Mouse (Mus musculus): ENCODE results near the gene Hbq1a. TPM values are rescaled to one million over a fixed set of nuclear protein-coding genes. Genes with fewer than 3 reads are reported as not detected.
"Not testable (repeated sequence)": the region's sequence is repeated elsewhere in the genome, so short reads cannot be mapped to it uniquely, and the experiment has no call there.

Gene Hbq1a
- total RNA-seq, 2 experiments from 2014 or later: 21.0 to 28.2 TPM

DNA sequence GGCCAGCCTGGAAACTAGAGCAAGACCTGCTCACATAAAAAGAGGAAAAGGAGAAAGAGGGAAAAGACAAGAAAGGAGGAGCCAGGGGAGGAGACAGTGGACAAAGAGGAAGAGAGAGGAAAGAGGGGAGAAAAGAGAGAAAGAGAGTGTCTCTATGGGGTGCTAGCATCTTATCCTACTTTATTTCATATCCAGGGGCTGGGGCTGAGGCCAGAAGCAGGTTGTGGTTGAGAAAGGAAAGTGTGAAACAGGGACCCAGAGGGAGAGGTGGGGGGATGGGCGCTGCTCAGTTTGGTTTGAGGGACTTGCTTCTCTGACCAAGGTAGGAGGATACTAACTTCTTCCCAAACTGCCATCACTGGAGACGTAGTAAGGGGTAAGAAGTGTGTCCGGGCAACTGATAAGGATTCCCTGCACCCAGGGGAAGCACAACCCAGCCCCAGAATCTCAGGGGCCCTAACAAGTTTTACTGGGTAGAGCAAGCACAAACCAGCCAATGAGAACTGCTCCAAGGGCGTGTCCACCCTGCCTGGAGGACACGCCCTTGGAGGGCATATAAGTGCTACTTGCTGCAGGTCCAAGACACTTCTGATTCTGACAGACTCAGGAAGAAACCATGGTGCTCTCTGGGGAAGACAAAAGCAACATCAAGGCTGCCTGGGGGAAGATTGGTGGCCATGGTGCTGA, 16.6 kb upstream of the Hbq1a start, which contains the start of gene Hba-a1:
Hba-a1 (plus strand) TSS at position 421 of the 687 bp plus-strand sequence.
- peak; percentile 41 for ATAC-seq (replicated peaks; ENCODE audit: low FRiP score, poor library complexity, severe bottlenecking)

DNA sequence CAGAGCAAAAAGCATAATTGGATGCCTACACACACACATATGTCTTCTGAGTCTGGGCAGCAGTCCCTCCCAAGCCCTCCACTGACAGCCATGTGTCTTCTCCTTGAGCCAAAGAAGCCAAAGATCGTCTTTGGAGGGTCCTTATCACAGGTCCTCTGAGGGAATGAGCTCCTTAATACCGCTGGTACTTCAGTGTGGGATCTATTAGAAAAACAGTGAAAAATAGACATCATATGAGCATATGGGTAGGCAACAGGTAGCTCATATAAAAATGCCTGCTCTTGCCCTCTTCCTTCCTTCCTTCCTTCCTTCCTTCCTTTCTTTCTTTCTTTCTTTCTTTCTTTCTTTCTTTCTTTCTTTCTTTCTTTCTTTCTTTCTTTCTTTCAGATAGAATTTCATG, 15.3 kb upstream of the Hbq1a start:
- ATAC-seq (replicated peaks; ENCODE audit: low FRiP score, poor library complexity, severe bottlenecking): peak; percentile 25

DNA sequence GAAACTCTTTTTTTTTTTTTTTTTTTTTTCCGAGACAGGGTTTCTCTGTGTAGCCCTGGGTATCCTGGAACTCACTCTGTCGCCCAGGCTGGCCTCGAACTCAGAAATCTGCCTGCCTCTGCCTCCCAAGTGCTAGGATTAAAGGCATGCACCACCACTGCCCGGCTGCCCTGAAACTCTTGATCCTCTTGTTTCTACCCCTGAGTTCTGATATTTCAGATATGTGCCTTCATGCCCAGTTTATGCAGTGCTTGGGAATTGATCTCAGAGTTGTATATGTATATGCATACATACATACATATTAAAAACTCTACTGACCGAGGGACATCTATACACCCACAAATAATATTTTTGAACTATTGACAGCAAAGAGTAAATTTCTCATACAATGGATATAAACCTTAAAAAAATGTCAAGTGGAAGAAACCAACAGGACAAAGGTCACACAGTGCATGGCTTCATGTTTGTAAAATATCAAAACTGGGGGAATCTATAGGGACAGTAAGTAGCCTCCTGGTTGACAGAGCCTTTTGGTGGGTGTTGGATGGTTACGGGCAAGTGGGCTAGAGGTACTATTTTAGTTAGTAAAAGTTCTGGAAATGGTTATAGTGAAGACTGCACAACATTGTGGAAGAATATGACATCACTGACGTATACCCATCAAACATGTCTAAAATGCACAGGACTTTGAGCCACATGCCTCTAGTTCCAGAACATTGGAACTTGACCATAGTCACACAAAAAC, 14.7 kb upstream of the Hbq1a start:
- peak; percentile 25 for ATAC-seq (replicated peaks; ENCODE audit: low FRiP score, poor library complexity, severe bottlenecking)

DNA sequence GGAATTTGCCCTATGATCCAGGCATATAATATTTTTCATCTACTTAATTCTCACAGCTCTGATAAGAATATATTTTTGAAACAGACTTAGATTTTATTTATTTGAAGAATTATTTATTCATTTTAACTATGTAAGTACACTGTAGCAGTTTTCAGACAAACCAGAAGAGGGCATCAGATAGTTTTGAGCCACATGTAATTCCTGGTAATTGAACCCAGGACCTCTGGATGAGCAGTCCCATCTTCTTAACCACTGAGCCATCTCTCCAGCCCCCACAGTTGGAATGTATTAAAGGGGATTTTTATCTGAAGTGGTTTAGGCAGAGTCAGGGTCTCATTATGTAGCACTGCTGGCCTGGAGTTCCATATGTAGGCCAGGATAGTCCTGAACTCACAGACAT, 14.0 kb upstream of the Hbq1a start:
- not testable (repeated sequence) for ATAC-seq (replicated peaks; ENCODE audit: low FRiP score, poor library complexity, severe bottlenecking)

DNA sequence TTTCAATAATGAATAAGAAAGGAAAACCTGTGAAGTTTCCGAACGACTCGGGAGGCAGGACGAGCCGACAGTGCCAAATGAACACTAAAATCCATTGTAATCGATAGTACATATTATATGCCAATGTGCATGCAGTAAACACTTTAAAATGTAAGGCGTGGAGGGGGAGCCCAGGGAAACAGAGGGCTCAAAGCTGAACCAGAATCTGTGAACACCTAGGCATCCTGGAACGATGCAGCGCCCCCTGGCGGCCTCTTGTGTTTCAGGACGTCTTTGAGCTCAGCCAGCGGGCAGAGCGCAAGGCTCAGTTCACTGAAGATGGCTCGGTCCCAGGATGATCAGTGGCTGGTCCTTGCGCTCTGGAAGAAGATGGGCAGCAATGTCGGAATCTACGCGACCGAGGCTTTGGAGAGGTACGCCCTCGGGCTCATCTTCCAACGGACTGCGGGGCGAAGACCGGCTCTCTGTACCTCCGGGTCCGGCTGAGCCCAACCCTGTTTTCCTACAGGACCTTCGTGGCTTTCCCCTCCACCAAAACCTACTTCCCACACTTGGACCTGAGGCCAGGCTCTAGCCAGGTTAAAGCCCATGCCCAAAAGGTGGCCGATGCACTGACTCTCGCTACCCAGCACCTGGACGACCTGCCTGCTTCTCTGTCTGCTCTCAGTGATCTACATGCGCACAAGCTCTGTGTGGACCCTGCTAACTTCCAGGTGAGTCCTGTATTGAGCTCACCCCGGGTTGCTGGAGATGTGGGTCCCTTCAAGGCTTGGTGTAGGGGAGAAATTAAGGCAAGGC, 13.0 kb upstream of the Hbq1a start, which contains the start of gene Hbq1b:
Hbq1b (plus strand) TSS at position 271 of the 798 bp plus-strand sequence.
- peak; percentile 10 for ATAC-seq (replicated peaks; ENCODE audit: low FRiP score, poor library complexity, severe bottlenecking)

DNA sequence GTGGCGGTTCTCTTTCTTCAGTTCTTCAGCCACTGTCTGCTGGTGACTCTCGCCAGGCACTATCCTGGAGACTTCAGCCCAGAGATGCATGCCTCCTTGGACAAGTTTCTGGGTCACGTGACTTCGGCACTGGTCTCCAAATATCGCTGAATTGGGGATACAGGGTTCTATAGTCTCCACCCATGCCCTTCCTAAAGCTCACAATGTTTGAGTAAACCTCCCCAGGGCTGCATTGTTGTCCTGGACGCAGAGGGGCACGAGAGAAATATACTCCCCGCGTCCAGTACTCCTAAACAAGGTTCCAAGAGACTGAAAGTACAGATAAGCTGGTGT, 12.4 kb upstream of the Hbq1a start:
- no peak for ATAC-seq (replicated peaks; ENCODE audit: low FRiP score, poor library complexity, severe bottlenecking)

DNA sequence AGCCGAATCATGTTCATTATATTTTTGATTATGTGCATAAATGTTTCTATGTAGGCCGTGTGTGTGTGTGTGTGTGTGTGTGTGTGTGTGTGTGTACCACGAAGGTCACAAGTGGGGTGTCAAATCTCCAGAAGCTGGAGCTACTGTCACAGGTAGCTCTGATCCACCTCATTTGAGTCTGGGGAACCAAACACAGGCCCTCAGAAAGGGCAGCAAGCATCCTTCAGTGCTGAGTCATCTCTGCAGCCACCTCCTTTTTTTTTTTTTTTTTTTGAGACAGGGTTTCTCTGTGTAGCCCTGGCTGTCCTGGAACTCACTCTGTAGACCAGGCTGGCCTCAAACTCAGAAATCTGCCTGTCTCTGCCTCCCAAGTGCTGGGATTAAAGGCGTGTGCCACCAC, 7.0 kb upstream of the Hbq1a start:
- not testable (repeated sequence) for ATAC-seq (replicated peaks; ENCODE audit: low FRiP score, poor library complexity, severe bottlenecking)

DNA sequence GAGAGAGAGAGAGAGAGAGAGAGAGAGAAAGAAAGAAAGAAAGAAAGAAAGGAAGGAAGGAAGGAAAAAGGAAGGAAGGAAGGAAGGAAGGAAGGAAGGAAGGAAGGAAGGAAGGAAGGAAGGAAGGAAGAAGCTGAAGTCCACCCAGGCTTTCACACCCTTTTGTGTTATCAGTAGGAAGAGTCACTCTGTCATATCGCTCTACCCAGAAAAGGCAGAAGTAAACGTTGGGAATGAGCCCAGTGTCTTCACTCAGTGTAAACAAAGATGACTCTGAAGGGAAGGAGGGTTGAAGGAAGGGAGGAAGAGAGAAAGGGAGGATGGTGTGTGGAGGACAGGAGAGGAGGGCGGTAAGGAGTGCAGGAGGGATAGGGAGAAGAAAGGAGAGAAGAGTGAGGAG, 6.4 kb upstream of the Hbq1a start:
- peak; percentile 17 for ATAC-seq (replicated peaks; ENCODE audit: low FRiP score, poor library complexity, severe bottlenecking)

DNA sequence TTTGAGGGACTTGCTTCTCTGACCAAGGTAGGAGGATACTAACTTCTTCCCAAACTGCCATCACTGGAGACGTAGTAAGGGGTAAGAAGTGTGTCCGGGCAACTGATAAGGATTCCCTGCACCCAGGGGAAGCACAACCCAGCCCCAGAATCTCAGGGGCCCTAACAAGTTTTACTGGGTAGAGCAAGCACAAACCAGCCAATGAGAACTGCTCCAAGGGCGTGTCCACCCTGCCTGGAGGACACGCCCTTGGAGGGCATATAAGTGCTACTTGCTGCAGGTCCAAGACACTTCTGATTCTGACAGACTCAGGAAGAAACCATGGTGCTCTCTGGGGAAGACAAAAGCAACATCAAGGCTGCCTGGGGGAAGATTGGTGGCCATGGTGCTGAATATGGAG, 3.7 kb upstream of the Hbq1a start, which contains the start of gene Hba-a2:
Hba-a2 (plus strand) TSS at position 287 of the 400 bp plus-strand sequence.
- peak; percentile 46 for ATAC-seq (replicated peaks; ENCODE audit: low FRiP score, poor library complexity, severe bottlenecking)

DNA sequence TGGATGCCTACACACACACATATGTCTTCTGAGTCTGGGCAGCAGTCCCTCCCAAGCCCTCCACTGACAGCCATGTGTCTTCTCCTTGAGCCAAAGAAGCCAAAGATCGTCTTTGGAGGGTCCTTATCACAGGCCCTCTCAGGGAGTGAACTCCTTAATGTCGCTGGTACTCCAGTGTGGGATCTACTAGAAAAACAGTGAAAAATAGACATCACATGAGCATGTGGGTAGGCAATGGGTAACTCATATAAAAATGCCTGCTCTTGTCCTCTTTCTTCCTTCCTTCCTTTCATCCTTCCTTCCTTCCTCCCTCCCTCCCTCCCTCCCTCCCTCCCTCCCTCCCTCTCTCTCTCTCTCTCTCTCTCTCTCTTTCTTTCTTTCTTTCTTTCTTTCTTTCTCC, 2.5 kb upstream of the Hbq1a start:
- peak; percentile 21 for ATAC-seq (replicated peaks; ENCODE audit: low FRiP score, poor library complexity, severe bottlenecking)

DNA sequence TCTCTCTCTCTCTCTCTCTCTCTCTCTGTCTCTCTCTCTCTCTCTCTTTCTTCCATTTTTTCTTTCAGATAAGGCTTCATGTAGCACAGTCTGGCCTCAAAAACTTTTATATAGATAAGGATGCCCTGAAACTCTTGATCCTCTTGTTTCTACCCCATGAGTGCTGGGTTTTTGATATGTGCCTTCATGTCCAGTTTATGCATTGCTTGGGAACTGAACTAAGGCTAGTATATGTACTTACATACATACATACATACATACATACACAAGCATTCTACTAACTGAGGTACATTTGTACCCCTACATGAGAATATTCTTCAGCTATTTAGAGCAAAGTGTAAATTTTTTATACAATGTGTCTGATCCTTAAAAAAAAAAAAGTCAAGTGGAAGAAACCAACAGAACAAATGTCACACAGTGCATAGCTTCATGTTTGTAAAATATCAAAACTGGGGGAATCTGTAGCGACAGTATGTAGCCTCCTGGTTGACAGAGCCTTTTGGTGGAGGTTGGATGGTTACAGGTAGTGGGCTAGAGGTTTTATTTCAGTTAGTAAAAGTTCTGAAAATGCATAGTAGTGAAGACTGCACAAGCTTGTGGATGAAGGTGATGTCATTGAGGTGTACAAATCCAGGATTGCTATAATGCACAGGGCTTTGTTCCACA, 1.9 kb upstream of the Hbq1a start:
- peak; percentile 19 for ATAC-seq (replicated peaks; ENCODE audit: low FRiP score, poor library complexity, severe bottlenecking)

DNA sequence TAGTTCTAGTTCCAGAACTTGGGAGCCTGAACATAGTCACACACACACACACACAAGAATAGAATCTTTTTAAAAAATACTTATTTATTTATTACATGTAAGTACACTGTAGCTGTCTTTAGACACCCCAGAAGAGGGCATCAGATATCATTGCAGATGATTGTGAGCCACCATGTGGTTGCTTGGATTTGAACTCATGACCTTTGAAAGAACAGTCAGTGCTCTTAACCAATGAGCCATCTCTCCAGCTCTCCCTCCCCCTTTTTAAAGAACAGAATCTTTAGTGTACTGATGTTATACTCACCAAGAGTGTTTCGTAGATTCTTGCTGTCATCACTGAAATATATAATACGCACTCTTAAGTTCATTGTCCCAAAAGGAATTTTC, 1.3 kb upstream of the Hbq1a start:
- ATAC-seq (replicated peaks; ENCODE audit: low FRiP score, poor library complexity, severe bottlenecking): no peak

DNA sequence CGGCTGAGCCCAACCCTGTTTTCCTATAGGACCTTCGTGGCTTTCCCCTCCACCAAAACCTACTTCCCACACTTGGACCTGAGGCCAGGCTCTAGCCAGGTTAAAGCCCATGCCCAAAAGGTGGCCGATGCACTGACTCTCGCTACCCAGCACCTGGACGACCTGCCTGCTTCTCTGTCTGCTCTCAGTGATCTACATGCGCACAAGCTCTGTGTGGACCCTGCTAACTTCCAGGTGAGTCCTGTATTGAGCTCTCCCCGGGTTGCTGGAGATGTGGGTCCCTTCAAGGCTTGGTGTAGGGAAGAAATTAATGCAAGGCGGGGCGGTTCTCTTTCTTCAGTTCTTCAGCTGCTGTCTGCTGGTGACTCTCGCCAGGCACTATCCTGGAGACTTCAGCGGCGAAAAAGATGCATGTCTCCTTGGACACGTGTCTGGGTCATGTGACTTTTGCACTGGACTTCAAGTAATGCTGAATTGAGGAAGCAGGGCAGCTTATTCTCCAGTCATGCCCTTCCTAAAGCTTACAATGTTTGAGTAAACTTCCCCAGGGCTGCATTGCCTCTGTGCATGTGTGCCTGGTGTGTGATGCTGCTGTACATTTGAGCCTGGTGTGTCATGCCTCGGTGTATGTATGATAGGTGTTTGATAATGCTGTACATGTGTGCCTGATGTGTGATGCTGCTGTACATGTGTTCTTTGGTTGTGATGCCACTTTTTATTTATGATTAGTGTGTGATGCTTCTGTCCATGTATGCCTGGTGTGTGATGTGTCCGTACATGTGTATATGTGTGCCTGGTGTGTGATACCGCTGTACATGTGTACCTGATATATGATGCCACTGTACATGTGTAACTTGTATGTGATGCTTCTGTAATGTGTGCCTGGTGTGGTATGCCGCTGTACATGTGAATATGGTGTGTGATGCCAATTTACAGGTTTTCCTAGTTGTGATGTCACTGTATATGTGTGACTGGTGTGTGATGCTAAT, 704 bp downstream of the Hbq1a start:
- ATAC-seq (replicated peaks; ENCODE audit: low FRiP score, poor library complexity, severe bottlenecking): no peak

DNA sequence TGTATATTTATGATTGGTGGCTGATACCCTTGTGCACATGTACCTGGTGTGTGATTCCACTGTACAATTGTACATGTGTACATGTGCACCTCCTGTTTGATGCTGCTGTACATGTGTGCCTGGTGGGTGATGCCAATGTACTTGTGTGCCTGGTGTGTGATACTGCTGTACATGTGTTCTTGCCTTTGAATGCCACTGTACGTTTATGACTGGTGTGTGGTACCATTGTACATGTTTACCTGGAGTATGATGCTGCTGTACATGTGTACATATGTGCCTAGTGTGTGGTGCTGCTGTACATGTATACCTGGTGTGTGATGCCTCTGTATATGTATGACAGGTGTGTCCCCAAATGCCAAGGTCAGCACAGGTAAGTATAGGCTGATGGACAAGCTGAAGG, 1.6 kb downstream of the Hbq1a start:
- ATAC-seq (replicated peaks; ENCODE audit: low FRiP score, poor library complexity, severe bottlenecking): no peak

DNA sequence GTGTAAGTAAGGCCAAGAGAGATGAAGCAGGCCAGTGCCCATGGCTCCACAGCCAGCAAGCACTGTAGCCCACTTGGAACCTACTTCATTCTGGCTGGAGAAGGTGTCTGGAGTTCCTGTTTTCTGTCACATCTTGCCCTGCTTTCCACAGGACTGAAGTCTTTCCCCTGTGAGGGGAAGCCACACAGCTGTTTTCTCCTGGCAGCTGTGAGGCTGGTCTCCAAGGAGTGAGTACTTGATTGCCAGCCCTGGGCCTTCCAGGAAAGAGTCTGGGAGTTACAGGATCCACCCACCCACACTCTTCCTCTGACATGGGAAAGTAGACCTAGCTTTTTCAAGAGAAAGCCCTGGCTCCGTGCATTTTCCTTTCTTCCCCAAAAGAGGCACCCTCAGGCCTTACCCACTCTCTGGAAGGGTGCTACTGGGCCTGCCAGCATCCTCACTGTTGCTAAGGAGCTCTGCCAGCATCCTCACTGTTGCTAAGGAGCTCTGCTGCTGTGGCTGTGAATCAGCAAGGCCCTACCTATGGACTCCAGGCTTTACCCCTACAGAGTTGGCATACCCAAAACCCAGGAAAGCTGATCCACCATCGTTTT, 3.1 kb downstream of the Hbq1a start:
- no peak for ATAC-seq (replicated peaks; ENCODE audit: low FRiP score, poor library complexity, severe bottlenecking)

DNA sequence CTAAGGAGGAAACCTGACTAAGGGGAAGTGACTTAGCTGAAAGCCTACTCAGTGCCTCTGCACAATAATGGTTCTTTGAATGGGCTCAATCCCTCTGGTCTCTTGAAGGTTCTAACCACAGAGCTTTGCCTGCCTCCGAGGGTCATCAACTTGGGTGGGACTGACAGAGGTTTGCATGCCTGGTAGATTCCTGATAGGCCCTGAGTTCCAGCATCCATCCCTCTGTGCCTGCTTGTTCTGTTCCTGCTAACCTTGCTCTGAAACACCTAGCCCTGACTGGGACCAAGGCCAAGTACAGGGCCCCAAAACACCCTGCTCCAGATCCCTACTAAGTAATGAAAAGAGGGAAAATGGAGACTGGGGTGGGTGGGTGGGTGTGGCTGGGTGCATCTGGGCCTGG, 3.6 kb downstream of the Hbq1a start:
- ATAC-seq (replicated peaks; ENCODE audit: low FRiP score, poor library complexity, severe bottlenecking): no peak

DNA sequence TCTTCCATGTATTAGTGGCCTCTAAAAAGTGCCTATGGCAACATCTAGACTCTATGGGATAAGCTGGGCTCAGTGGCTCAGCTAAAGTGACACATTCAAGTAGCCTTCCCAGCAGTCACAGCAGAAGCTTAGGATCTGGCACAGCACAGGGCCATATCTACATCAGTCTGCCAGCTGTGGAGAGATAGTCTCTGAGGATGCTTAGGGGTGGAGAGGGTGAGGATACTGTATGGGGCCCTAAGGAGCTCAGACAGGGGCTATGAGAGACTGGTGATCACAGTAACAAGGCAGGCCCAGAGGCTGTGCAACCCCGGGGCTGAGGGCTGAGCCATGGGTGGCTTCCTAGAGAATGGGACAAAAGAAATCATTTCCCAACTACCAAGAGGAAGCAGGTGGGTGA, 7.1 kb downstream of the Hbq1a start:
- 0 out of 2 replicates have a peak, but pooled peaks have one; percentile 24 for ATAC-seq (replicated peaks; ENCODE audit: low FRiP score, poor library complexity, severe bottlenecking)

DNA sequence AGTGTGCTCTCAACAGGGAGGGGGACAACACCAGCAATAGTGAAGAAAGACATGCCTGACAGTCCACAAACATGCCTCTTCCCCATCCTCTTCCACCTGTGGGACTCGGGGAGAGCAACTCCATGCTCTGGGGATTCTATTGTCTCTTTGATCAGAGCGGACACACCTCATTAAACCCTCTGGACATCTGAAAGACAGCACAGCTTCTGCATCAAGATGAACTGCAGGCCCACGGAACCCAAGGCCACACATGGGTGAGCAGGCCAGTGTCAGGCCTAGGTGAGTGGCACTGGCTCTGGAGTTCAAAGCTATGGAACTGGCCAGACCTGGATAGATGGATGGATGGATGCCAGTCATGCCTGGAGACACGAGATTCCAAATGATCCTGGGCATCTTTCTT, 9.6 kb downstream of the Hbq1a start:
- no peak for ATAC-seq (replicated peaks; ENCODE audit: low FRiP score, poor library complexity, severe bottlenecking)
